Mouse (Mus musculus): Measurements from ENCODE around the gene Zc3hav1. TPM values are rescaled to one million over a fixed set of nuclear protein-coding genes. Genes with fewer than 3 reads are reported as not detected.
A peak's percentile ranks its signal among the peaks of the same experiment; 100 is the strongest.
"Not testable (repeated sequence)": the region's sequence is repeated elsewhere in the genome, so short reads cannot be mapped to it uniquely, and the experiment has no call there.

The Zc3hav1 gene
- 1 to 10 TPM; 2.1 to 2.5 TPM for total RNA-seq (2021)

- DNase-seq, result peak; percentile 28
- intact Hi-C loops (cut with DNase I), result no loop called here
These were observed at the start of gene Zc3hav1 for GRCm38 (mm10) chr6:38353811-38354722. Gene Zc3hav1 (minus strand): TSS chr6:38354603.

- intact Hi-C loops (cut with DNase I), result no loop called here
- peak; percentile 8 for DNase-seq
These were observed 35.3 kb upstream of the Zc3hav1 start for GRCm38 (mm10) chr6:38389671-38390070.

GRCm38 (mm10) chr6:38381129-38381771 lies 26.8 kb upstream of the Zc3hav1 start, which contains the start of gene Ttc26:
Gene Ttc26 (plus strand): TSS chr6:38381469.
- peak; percentile 89 for DNase-seq
- intact Hi-C loops (cut with DNase I), result no loop called here

GRCm38 (mm10) chr6:38380764-38381128 lies 26.3 kb upstream of the Zc3hav1 start:
- intact Hi-C loops (cut with DNase I), result no loop called here

GRCm38 (mm10) chr6:38374271-38374670 lies 19.9 kb upstream of the Zc3hav1 start:
- intact Hi-C loops (cut with DNase I), result no loop called here
- DNase-seq, result no peak

More at GRCm38 (mm10) chr6:38380764-38381128, 26.3 kb upstream of the Zc3hav1 start:
- no peak for DNase-seq

GRCm38 (mm10) chr6:38369945-38370344 lies 15.5 kb upstream of the Zc3hav1 start:
- intact Hi-C loops (cut with DNase I), result no loop called here
- DNase-seq, result no peak

GRCm38 (mm10) chr6:38364121-38364520 lies 9.7 kb upstream of the Zc3hav1 start:
- DNase-seq, result no peak
- intact Hi-C loops (cut with DNase I), result no loop called here

- no peak for DNase-seq
- intact Hi-C loops (cut with DNase I), result no loop called here
These were observed 9.0 kb upstream of the Zc3hav1 start for GRCm38 (mm10) chr6:38363370-38363769.

GRCm38 (mm10) chr6:38361937-38362336 lies 7.5 kb upstream of the Zc3hav1 start:
- DNase-seq, result no peak
- intact Hi-C loops (cut with DNase I), result no loop called here

- intact Hi-C loops (cut with DNase I), result no loop called here
- DNase-seq, result no peak
These were observed 6.7 kb upstream of the Zc3hav1 start for GRCm38 (mm10) chr6:38361065-38361464.

GRCm38 (mm10) chr6:38359736-38360499 lies 5.5 kb upstream of the Zc3hav1 start:
- intact Hi-C loops (cut with DNase I), result no loop called here
- DNase-seq, result no peak

- DNase-seq; intact Hi-C loops (cut with DNase I): not testable (repeated sequence)
These were observed 4.8 kb upstream of the Zc3hav1 start for GRCm38 (mm10) chr6:38359044-38359735.

GRCm38 (mm10) chr6:38358253-38359027 lies 4.0 kb upstream of the Zc3hav1 start:
- intact Hi-C loops (cut with DNase I), result no loop called here
- DNase-seq, result no peak

- no peak for DNase-seq
- intact Hi-C loops (cut with DNase I), result no loop called here
These were observed 3.3 kb upstream of the Zc3hav1 start for GRCm38 (mm10) chr6:38357603-38358252.

GRCm38 (mm10) chr6:38356661-38357433 lies 2.4 kb upstream of the Zc3hav1 start:
- intact Hi-C loops (cut with DNase I), result not testable (repeated sequence)

GRCm38 (mm10) chr6:38355862-38356261 lies 1.5 kb upstream of the Zc3hav1 start:
- intact Hi-C loops (cut with DNase I), result no loop called here
- DNase-seq, result no peak

More at GRCm38 (mm10) chr6:38356661-38357433, 2.4 kb upstream of the Zc3hav1 start:
- not testable (repeated sequence) for DNase-seq

GRCm38 (mm10) chr6:38355354-38355823 lies 986 bp upstream of the Zc3hav1 start:
- intact Hi-C loops (cut with DNase I), result no loop called here
- DNase-seq, result no peak

GRCm38 (mm10) chr6:38354723-38355353 lies 435 bp upstream of the Zc3hav1 start:
- intact Hi-C loops (cut with DNase I), result no loop called here
- DNase-seq, result no peak

All from left cerebral cortex, postnatal 4 days (tissue).